Mouse (Mus musculus) forebrain, embryonic 12.5 days (tissue): Measurements from ENCODE around the gene Casp3. TPM values are rescaled to one million over a fixed set of nuclear protein-coding genes. Genes with fewer than 3 reads are reported as not detected.

ENCODE experiments used
- ATAC-seq: fragments of 200-750 bp; cut with Nextera tagmentation; 2 replicates; pipeline ENCODE4 v1.8.0; 2017; ENCODE audit warnings: moderate TSS enrichment; ENCODE audit not compliant: low FRiP score
- H3K27ac ChIP-seq: fragments of 300-500 bp; sonication (generic); 2 replicates; pipeline ENCODE4 v1.5.1; 2016; ENCODE audit warnings: mild to moderate bottlenecking
- H3K27me3 ChIP-seq: fragments of 300-500 bp; sonication (generic); 2 replicates; pipeline ENCODE4 v1.6.1; 2016; ENCODE audit warnings: mild to moderate bottlenecking
- H3K36me3 ChIP-seq: fragments of 300-500 bp; sonication (generic); replicated peaks from 2 replicates; pipeline ENCODE4 v1.6.1; 2016; ENCODE audit warnings: mild to moderate bottlenecking
- H3K4me1 ChIP-seq: fragments of 300-500 bp; sonication (generic); 2 replicates; pipeline ENCODE4 v1.6.1; 2016
- H3K4me2 ChIP-seq: fragments of 300-500 bp; sonication (generic); 2 replicates; pipeline ENCODE4 v1.6.1; 2016; ENCODE audit warnings: mild to moderate bottlenecking, moderate library complexity
- H3K4me3 ChIP-seq: fragments of 300-500 bp; sonication (generic); replicated peaks from 2 replicates; pipeline ENCODE4 v1.5.1; 2016; ENCODE audit warnings: mild to moderate bottlenecking
- H3K9ac ChIP-seq: fragments of 300-500 bp; sonication (generic); 2 replicates; pipeline ENCODE4 v1.6.1; 2016; ENCODE audit warnings: mild to moderate bottlenecking
- H3K9me3 ChIP-seq: fragments of 300-500 bp; sonication (generic); 2 replicates; pipeline ENCODE4 v1.6.1; 2016
- WGBS: fragments of 180-500 bp; shearing (Covaris S2); methylation state at CpG from one replicate; pipeline ENCODE4 v1.1.7; 2016; 5-methylcytosine and 5-hydroxymethylcytosine counted together
- polyA plus RNA-seq: library from polyadenylated mRNA; unstranded; fragments of >200 nt; fragmentation: Nextera tagmentation; extraction: Ambion mirVana; gene quantifications from 2 replicates; pipeline ENCODE4 v1.2.1, GENCODE M21; 2016

Casp3 gene
- polyA plus RNA-seq, 1 experiment from 2014 or later: 180 TPM

DNA sequence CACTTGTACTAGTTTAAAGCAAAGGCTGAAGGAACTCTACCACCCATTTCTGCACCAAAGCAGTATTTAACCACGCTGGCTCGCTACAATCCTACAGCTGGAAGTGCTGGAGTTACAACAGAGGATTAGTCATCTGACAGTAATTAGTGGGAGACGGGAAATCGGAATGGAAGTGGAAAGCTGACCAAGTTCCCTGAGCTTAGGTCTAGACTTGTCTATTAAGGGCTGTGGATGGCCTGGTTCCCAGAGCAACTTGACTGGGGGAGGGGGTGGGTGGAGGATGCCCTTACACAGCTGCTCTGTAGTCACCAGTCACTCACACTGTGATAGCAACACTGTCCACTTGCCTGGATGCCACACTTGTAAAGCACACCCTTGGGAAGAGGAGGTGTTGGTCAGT lies 3.7 kb upstream of the Casp3 start:
- ATAC-seq: no peak
- peaks cover 5% of the 10 kb centered on the region; the same call in 1 of the 2 replicates for H3K4me1 ChIP-seq
- H3K27me3 ChIP-seq: no peaks in the 10 kb centered on the region
- H3K27ac ChIP-seq: no peak overlapping the region
- 0 out of 2 replicates have a peak, but pooled peaks cover 2% of the 10 kb centered on the region for H3K36me3 ChIP-seq
- no peak overlapping the region for H3K4me3 ChIP-seq
- H3K9ac ChIP-seq: no peak overlapping the region
- H3K4me2 ChIP-seq: no peak overlapping the region
- H3K9me3 ChIP-seq: no peaks in the 10 kb centered on the region
- 68% methylated on average over 4 of the region's 4 CpGs for WGBS

DNA sequence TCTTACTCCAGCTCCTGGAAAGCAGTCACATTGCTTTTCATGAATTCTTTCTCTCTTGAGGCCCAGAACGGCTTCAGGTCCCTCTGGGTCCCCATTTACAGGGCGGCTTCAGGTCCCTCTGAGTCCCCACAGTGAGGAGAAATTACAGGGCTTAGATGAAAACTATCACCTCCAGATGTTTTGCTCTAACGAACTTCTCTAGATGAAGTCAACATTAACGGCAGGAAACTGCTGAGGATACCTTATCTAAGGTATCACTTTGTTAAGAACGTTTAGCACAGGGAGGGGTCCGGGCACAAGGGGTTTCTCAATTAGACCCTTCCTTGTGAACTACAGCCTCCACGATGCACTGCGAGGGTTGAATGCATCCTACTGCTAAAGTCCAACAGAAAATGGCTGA lies 1.2 kb upstream of the Casp3 start:
- 86% methylated on average over 8 of the region's 8 CpGs for WGBS
- Histone ChIP-seq H3K27me3 (no peaks in the 10 kb centered on the region), H3K9ac (no peak overlapping the region), H3K36me3 (no peaks in the 10 kb centered on the region), H3K4me1 (peaks cover 22% of the 10 kb centered on the region), H3K27ac (no peak overlapping the region), H3K4me3 (no peak overlapping the region), H3K4me2 (peak overlapping the region; percentile 90; the same call in 1 of the 2 replicates), H3K9me3 (no peaks in the 10 kb centered on the region)
- ATAC-seq: no peak

- Histone ChIP-seq H3K4me1 (peaks cover 28% of the 10 kb centered on the region), H3K4me2 (peak overlapping the region; percentile 90), H3K9ac (peak overlapping the region; percentile 95), H3K36me3 (no peaks in the 10 kb centered on the region), H3K27me3 (no peaks in the 10 kb centered on the region), H3K4me3 (peak overlapping the region; percentile 84), H3K9me3 (no peaks in the 10 kb centered on the region), H3K27ac (peak overlapping the region; percentile 96)
- WGBS: under 1% methylated on average over 37 of the region's 38 CpGs
- ATAC-seq: peak; percentile 66
These were observed 864 bp downstream of the Casp3 start for GRCm38 (mm10) chr8:46617690-46618620.

DNA sequence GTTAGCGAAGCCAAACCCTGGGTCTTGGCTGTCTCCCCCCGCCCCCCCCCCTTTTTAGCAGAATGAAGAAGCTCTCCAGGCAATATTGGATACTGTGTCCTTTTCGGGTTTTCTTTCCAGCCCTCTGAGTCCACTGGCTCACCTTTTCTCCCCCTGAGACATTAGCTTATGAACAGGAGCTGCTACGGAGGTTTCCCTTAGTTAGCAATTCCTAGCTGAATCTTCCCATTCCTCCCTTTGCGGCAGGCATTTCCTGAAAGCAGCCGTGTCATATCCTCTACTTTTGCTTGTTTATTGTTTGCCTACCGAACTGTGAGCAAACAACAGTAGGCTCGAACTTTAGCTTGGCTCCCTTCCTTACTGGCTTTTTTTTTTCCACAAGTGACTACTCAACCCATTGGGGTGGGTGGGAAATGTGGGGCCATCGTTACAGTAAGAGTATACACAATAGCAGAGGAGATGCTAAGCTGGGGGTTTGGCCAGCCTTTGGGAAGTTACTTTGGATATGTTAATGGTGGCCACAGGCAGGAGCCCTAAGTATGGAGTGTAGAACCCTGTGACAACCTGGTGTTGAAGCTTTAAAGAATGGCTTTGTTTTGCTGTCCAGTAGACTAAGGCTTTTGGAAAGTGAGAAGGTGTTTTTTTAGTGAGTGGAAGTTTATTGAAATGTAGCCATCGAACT lies 1.7 kb downstream of the Casp3 start:
- Histone ChIP-seq H3K4me2 (peak overlapping the region; percentile 90), H3K27me3 (no peaks in the 10 kb centered on the region), H3K4me3 (peak overlapping the region; percentile 84), H3K27ac (no peak overlapping the region), H3K9ac (peak overlapping the region; percentile 95), H3K36me3 (no peaks in the 10 kb centered on the region), H3K9me3 (no peaks in the 10 kb centered on the region), H3K4me1 (peaks cover 28% of the 10 kb centered on the region)
- 2% methylated on average over 10 of the region's 10 CpGs for WGBS
- no peak for ATAC-seq

- 82% methylated on average over 9 of the region's 9 CpGs for WGBS
- H3K4me2 ChIP-seq: no peak overlapping the region
- no peak overlapping the region for H3K4me3 ChIP-seq
- ATAC-seq: no peak
- no peaks in the 10 kb centered on the region for H3K27me3 ChIP-seq
- H3K36me3 ChIP-seq: no peaks in the 10 kb centered on the region
- no peaks in the 10 kb centered on the region for H3K9me3 ChIP-seq
- no peak overlapping the region for H3K27ac ChIP-seq
- H3K9ac ChIP-seq: no peak overlapping the region
- H3K4me1 ChIP-seq: peaks cover 23% of the 10 kb centered on the region
These were observed 5.6 kb downstream of the Casp3 start for GRCm38 (mm10) chr8:46622446-46623270.

GRCm38 (mm10) chr8:46625166-46625565 lies 8.1 kb downstream of the Casp3 start:
- WGBS: 71% methylated on average over 1 of the region's 1 CpGs
- H3K9me3 ChIP-seq: no peaks in the 10 kb centered on the region
- H3K4me2 ChIP-seq: no peak overlapping the region
- H3K27me3 ChIP-seq: no peaks in the 10 kb centered on the region
- ATAC-seq: no peak
- peaks cover 6% of the 10 kb centered on the region; the same call in 1 of the 2 replicates for H3K4me1 ChIP-seq
- no peak overlapping the region for H3K4me3 ChIP-seq
- H3K36me3 ChIP-seq: peaks cover 6% of the 10 kb centered on the region
- H3K27ac ChIP-seq: no peak overlapping the region
- H3K9ac ChIP-seq: no peak overlapping the region

DNA sequence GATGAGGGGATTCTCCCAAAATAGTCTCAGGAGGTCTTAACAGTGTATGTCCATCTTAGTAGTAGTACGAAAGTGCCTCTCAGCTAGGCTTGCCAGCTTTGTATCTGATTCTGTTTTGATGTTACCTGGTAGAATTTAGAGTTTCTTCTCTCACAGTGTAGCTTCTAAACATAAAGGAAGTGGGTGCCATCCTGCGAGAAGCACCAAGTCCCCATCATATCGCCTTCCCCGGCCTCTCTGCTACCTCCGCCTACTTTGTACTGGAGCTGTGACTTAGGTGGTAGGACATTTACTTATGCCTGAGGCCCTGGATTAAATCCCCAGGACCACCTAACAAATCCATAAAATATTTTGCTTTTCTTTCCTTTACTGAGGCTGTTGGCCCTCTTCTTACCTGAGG lies 9.6 kb downstream of the Casp3 start:
- WGBS: 96% methylated on average over 5 of the region's 5 CpGs
- ATAC-seq: no peak
- no peaks in the 10 kb centered on the region for H3K9me3 ChIP-seq
- peaks cover 19% of the 10 kb centered on the region for H3K36me3 ChIP-seq
- H3K4me2 ChIP-seq: no peak overlapping the region
- peaks cover 6% of the 10 kb centered on the region; the same call in 1 of the 2 replicates for H3K4me1 ChIP-seq
- no peak overlapping the region for H3K4me3 ChIP-seq
- H3K27me3 ChIP-seq: no peaks in the 10 kb centered on the region
- H3K27ac ChIP-seq: no peak overlapping the region
- H3K9ac ChIP-seq: no peak overlapping the region

- Histone ChIP-seq H3K4me2 (no peak overlapping the region), H3K4me1 (no peaks in the 10 kb centered on the region), H3K27me3 (no peaks in the 10 kb centered on the region), H3K9me3 (no peaks in the 10 kb centered on the region), H3K4me3 (no peak overlapping the region), H3K36me3 (peaks cover 31% of the 10 kb centered on the region), H3K27ac (no peak overlapping the region), H3K9ac (no peak overlapping the region)
- 80% methylated on average over 7 of the region's 7 CpGs for WGBS
- no peak for ATAC-seq
These were observed 10.8 kb downstream of the Casp3 start for GRCm38 (mm10) chr8:46627881-46628280.

GRCm38 (mm10) chr8:46628645-46629044 lies 11.6 kb downstream of the Casp3 start:
- H3K4me3 ChIP-seq: no peak overlapping the region
- H3K9me3 ChIP-seq: no peaks in the 10 kb centered on the region
- H3K4me2 ChIP-seq: no peak overlapping the region
- ATAC-seq: no peak
- H3K27ac ChIP-seq: no peak overlapping the region
- H3K36me3 ChIP-seq: peaks cover 38% of the 10 kb centered on the region
- no peaks in the 10 kb centered on the region for H3K27me3 ChIP-seq
- 100% methylated on average over 1 of the region's 1 CpGs for WGBS
- no peaks in the 10 kb centered on the region for H3K4me1 ChIP-seq
- H3K9ac ChIP-seq: no peak overlapping the region

DNA sequence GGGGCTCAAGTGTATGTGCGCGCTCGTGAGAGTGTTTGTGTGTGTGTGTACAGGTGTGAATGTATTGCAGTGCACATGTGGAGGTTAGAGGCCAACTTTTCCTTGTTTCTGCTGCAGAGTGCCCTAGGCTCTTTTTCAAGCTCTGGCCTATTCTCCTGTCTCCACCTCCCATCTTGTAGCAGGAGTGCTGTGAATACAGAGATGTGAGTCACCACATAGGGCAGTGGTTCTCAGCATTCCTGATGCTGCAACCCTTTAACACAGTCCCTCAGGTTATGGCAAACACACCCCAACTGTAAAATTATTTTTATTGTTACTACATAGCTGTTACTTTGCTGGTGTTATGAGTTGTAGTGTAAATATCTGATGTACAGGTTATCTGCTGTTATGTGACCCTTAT lies 13.3 kb downstream of the Casp3 start:
- no peaks in the 10 kb centered on the region for H3K27me3 ChIP-seq
- WGBS: 92% methylated on average over 3 of the region's 3 CpGs
- no peak overlapping the region for H3K4me3 ChIP-seq
- H3K9ac ChIP-seq: no peak overlapping the region
- H3K36me3 ChIP-seq: peaks cover 55% of the 10 kb centered on the region
- H3K4me2 ChIP-seq: no peak overlapping the region
- H3K27ac ChIP-seq: no peak overlapping the region
- no peak for ATAC-seq
- no peaks in the 10 kb centered on the region for H3K9me3 ChIP-seq
- no peaks in the 10 kb centered on the region for H3K4me1 ChIP-seq

- H3K9me3 ChIP-seq: no peaks in the 10 kb centered on the region
- H3K4me3 ChIP-seq: no peak overlapping the region
- WGBS: 97% methylated on average over 4 of the region's 4 CpGs
- no peaks in the 10 kb centered on the region for H3K4me1 ChIP-seq
- H3K27me3 ChIP-seq: no peaks in the 10 kb centered on the region
- peaks cover 60% of the 10 kb centered on the region for H3K36me3 ChIP-seq
- no peak overlapping the region for H3K9ac ChIP-seq
- H3K27ac ChIP-seq: no peak overlapping the region
- H3K4me2 ChIP-seq: no peak overlapping the region
- no peak for ATAC-seq
These were observed 13.8 kb downstream of the Casp3 start for GRCm38 (mm10) chr8:46630932-46631331.

- no peaks in the 10 kb centered on the region for H3K9me3 ChIP-seq
- H3K9ac ChIP-seq: no peak overlapping the region
- H3K4me1 ChIP-seq: no peaks in the 10 kb centered on the region
- no peak for ATAC-seq
- no peak overlapping the region for H3K4me3 ChIP-seq
- no peak overlapping the region for H3K4me2 ChIP-seq
- 69% methylated on average over 6 of the region's 6 CpGs for WGBS
- H3K27me3 ChIP-seq: no peaks in the 10 kb centered on the region
- no peak overlapping the region for H3K27ac ChIP-seq
- H3K36me3 ChIP-seq: peaks cover 65% of the 10 kb centered on the region
These were observed 22.0 kb downstream of the Casp3 start for GRCm38 (mm10) chr8:46639010-46639571.
